Mouse (Mus musculus) stomach, postnatal 0 days (tissue): ENCODE data around the gene Phldb3. TPM values are rescaled to one million over a fixed set of nuclear protein-coding genes. Genes with fewer than 3 reads are reported as not detected.

Experiments
- ATAC-seq: fragments of 200-750 bp; cut with Nextera tagmentation; 2 replicates; pipeline ENCODE4 v1.8.0; 2017; ENCODE audit not compliant: low FRiP score, low TSS enrichment
- DNase-seq: peaks from one replicate; pipeline ENCODE4 v3.0.0-alpha.2; 2016; ENCODE audit warnings: low spot score
- H3K27ac ChIP-seq: fragments of 300-500 bp; sonication (generic); replicated peaks from 2 replicates; pipeline ENCODE4 v1.5.1; 2014; ENCODE audit warnings: mild to moderate bottlenecking, control low read depth
- H3K27me3 ChIP-seq: fragments of 300-500 bp; sonication (generic); 2 replicates; pipeline ENCODE4 v1.6.1; 2014; ENCODE audit warnings: low read length; ENCODE audit not compliant: control insufficient read depth, insufficient read depth
- H3K36me3 ChIP-seq: fragments of 300-500 bp; sonication (generic); 2 replicates; pipeline ENCODE4 v1.6.1; 2014; ENCODE audit warnings: low read length, mixed read lengths; ENCODE audit not compliant: control insufficient read depth, insufficient read depth
- H3K4me1 ChIP-seq: fragments of 300-500 bp; sonication (generic); replicated peaks from 2 replicates; pipeline ENCODE4 v1.6.1; 2014; ENCODE audit warnings: antibody characterized with exemption; ENCODE audit not compliant: control insufficient read depth, insufficient read depth
- H3K4me2 ChIP-seq: fragments of 300-500 bp; sonication (generic); replicated peaks from 2 replicates; pipeline ENCODE4 v1.6.1; 2014; ENCODE audit warnings: low read depth, mild to moderate bottlenecking, control low read depth, moderate library complexity
- H3K4me3 ChIP-seq: fragments of 300-500 bp; sonication (generic); 2 replicates; pipeline ENCODE4 v1.5.1; 2014; ENCODE audit warnings: low read depth, low read length, control low read depth
- H3K9ac ChIP-seq: fragments of 300-500 bp; sonication (generic); 2 replicates; pipeline ENCODE4 v1.6.1; 2014; ENCODE audit warnings: mild to moderate bottlenecking, low read length, control low read depth, mixed read lengths
- H3K9me3 ChIP-seq: fragments of 300-500 bp; sonication (generic); 2 replicates; pipeline ENCODE4 v1.6.1; 2016; ENCODE audit warnings: low read length; ENCODE audit not compliant: control insufficient read depth
- CTCF ChIP-seq: IDR thresholded peaks from 2 replicates; pipeline ENCODE4 v1.5.1; 2016; ENCODE audit warnings: antibody characterized with exemption, low read depth, mild to moderate bottlenecking, moderate library complexity
- EP300 ChIP-seq: optimal IDR thresholded peaks from 2 replicates; pipeline ENCODE3; 2016; ENCODE audit warnings: antibody characterized with exemption
- WGBS: fragments of 180-500 bp; shearing (Covaris S2); extraction: QIAGEN DNeasy Blood & Tissue Kit; methylation state at CpG from one replicate; pipeline ENCODE4 v1.1.7; 2014; 5-methylcytosine and 5-hydroxymethylcytosine counted together
- polyA plus RNA-seq: library from polyadenylated mRNA; unstranded; fragments of >200 nt; fragmentation: Nextera tagmentation; extraction: Ambion mirVana; gene quantifications from 2 replicates; pipeline ENCODE4 v1.2.1, GENCODE M21; 2015

The Phldb3 gene
- polyA plus RNA-seq, 1 experiment from 2014 or later: 1.2 TPM

DNA sequence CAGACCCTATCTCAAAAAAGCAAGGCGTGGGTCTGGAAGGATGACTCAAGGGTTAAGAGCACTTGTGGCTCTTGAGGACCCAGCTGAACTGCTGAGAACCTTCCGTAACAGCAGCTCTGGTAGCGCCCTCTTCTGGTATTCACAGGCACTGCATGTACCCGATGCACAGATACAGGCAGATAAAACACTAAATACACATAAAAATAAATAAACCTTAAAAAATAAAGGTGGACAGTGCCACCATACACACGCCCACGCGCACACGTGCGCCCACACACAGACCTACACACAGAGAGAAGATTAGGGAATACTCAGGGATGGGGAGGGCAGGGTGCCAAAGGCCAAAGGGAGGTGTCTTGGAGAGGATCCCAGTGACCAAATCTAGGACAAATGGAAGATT is 31.9 kb downstream of the Phldb3 start:
- no peaks in the 10 kb centered on the region for H3K36me3 ChIP-seq
- H3K4me2 ChIP-seq: no peak overlapping the region
- ATAC-seq (no peak), DNase-seq (peak; percentile 57)
- 9% methylated on average over 9 of the region's 9 CpGs for WGBS
- H3K27ac ChIP-seq: no peak overlapping the region
- no peak overlapping the region for H3K4me3 ChIP-seq
- H3K27me3 ChIP-seq: no peaks in the 10 kb centered on the region
- H3K9me3 ChIP-seq: no peaks in the 10 kb centered on the region
- H3K4me1 ChIP-seq: peaks cover 3% of the 10 kb centered on the region; the same call in 1 of the 2 replicates
- no peak overlapping the region for H3K9ac ChIP-seq
- TF ChIP-seq EP300 (no peak), CTCF (peak; percentile 85)

- no peak for ATAC-seq
- Histone ChIP-seq H3K4me3 (no peak overlapping the region), H3K4me2 (no peak overlapping the region), H3K36me3 (no peaks in the 10 kb centered on the region), H3K27me3 (no peaks in the 10 kb centered on the region), H3K4me1 (no peaks in the 10 kb centered on the region), H3K27ac (no peak overlapping the region), H3K9ac (no peak overlapping the region), H3K9me3 (no peaks in the 10 kb centered on the region)
- WGBS: 72% methylated on average over 6 of the region's 6 CpGs
- no peak for DNase-seq
- no peak for TF ChIP-seq EP300
- no peak for TF ChIP-seq CTCF
These were observed 33.9 kb downstream of the Phldb3 start for GRCm38 (mm10) chr7:24644492-24644891.

DNA sequence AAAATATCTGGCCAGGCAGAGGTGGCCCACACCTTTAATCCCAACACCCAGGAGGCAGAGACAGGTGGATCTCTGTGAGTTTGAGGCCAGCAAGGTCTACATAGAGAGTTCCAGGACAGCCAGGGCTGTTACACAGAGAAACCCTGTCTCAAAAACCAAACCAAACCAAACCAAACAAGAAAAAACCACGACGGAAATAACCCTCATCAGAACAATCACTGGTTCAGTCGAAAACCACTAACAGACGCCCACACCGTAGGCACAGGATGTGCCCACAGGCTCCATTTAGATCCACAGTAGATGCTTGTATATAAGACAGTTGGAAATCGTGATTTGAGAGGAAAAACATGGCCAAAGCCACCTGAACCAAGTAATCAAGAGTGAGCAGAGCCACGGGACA is 34.4 kb downstream of the Phldb3 start:
- H3K27me3 ChIP-seq: no peaks in the 10 kb centered on the region
- no peaks in the 10 kb centered on the region for H3K36me3 ChIP-seq
- TF ChIP-seq CTCF: no peak
- no peak for TF ChIP-seq EP300
- no peak for DNase-seq
- no peak overlapping the region for H3K9ac ChIP-seq
- H3K4me3 ChIP-seq: no peak overlapping the region
- 67% methylated on average over 7 of the region's 7 CpGs for WGBS
- ATAC-seq: no peak
- H3K4me2 ChIP-seq: no peak overlapping the region
- no peak overlapping the region for H3K27ac ChIP-seq
- no peaks in the 10 kb centered on the region for H3K4me1 ChIP-seq
- H3K9me3 ChIP-seq: no peaks in the 10 kb centered on the region

- no peaks in the 10 kb centered on the region for H3K9me3 ChIP-seq
- WGBS: 51% methylated on average over 7 of the region's 7 CpGs
- H3K27ac ChIP-seq: peak overlapping the region; percentile 40; the same call in 1 of the 2 replicates
- TF ChIP-seq EP300 (no peak), CTCF (no peak)
- no peak overlapping the region for H3K4me2 ChIP-seq
- ATAC-seq (no peak), DNase-seq (no peak)
- H3K36me3 ChIP-seq: no peaks in the 10 kb centered on the region
- H3K4me1 ChIP-seq: no peaks in the 10 kb centered on the region
- H3K9ac ChIP-seq: no peak overlapping the region
- H3K4me3 ChIP-seq: no peak overlapping the region
- no peaks in the 10 kb centered on the region for H3K27me3 ChIP-seq
These were observed 35.9 kb downstream of the Phldb3 start for GRCm38 (mm10) chr7:24646486-24646885.

- no peak overlapping the region for H3K4me3 ChIP-seq
- no peaks in the 10 kb centered on the region for H3K27me3 ChIP-seq
- WGBS: 20% methylated on average over 7 of the region's 7 CpGs
- no peak overlapping the region for H3K9ac ChIP-seq
- H3K36me3 ChIP-seq: no peaks in the 10 kb centered on the region
- no peak overlapping the region for H3K27ac ChIP-seq
- DNase-seq (peak; percentile 61), ATAC-seq (peak; percentile 64; the same call in 1 of the 2 replicates)
- no peak overlapping the region for H3K4me2 ChIP-seq
- H3K4me1 ChIP-seq: no peaks in the 10 kb centered on the region
- no peaks in the 10 kb centered on the region for H3K9me3 ChIP-seq
- no peak for TF ChIP-seq EP300
- TF ChIP-seq CTCF: peak; percentile 88
These were observed 43.1 kb downstream of the Phldb3 start for GRCm38 (mm10) chr7:24653681-24654080.

DNA sequence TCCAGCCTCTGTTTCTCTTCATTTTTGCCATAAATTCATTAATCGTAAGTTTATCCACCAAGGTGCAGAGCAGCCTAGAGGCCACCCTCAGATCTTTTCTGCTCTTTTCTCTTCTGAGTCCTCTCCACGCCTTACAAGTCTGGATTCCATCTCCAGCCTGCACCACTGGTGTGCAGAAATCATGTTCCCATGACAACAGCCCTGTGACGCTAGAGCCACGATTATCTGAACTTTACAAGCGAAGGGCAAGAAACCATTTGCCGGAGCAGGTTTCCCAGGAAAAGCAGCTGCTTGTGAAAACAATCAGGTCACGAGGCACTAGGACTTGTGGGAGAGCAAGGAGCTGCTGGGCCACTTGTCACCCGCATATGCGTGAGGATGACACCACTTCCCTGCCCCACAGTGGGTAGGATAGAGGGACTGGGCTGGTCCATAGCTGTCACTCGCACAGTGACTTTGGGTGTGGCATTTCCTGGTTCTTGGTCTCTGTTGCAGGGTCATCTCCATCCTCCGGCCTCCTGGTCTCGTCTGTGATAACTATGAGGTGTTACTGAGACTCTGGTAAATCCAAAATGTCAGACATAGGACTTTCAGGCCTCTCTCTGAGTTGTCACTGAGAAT is 49.3 kb downstream of the Phldb3 start:
- TF ChIP-seq CTCF (no peak), EP300 (no peak)
- 40% methylated on average over 12 of the region's 12 CpGs for WGBS
- H3K9me3 ChIP-seq: no peaks in the 10 kb centered on the region
- no peak overlapping the region for H3K4me3 ChIP-seq
- ATAC-seq (0 out of 2 replicates have a peak, but pooled peaks have one; percentile 34), DNase-seq (no peak)
- no peak overlapping the region for H3K9ac ChIP-seq
- no peaks in the 10 kb centered on the region for H3K36me3 ChIP-seq
- no peak overlapping the region for H3K4me2 ChIP-seq
- no peaks in the 10 kb centered on the region for H3K4me1 ChIP-seq
- H3K27me3 ChIP-seq: no peaks in the 10 kb centered on the region
- H3K27ac ChIP-seq: no peak overlapping the region
